17 mouse cellular contexts compared by ENCODE assay signal in the genomic region with DNA sequence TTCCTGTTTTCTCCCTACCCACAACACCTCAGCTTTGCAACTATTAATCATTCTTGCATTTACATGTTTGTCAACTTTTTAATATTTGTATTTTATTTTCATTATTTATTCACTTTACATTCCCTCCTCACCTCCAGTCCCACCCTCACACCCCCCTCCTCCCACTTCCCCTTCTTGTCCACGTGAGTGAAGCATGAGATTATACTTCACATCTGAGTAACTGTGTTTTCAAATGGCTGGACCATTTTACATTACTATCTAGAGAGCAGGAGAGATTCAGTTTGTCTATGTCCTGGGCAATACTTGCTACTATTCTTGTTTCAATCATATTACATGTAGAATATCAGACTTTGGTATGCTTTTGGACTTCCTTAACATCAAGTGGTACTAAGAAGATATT.
"Had no signal": no experiment of that assay in that cellular context is flagged by ENCODE, and none has a peak within 500 bp of the region (broad histone marks: within the 10 kb centered on the region; RNA-seq: fewer than 3 reads in every experiment).

No protein-coding gene starts in this region.

- H3K9ac ChIP-seq: neural tube, embryonic 12.5 days; neural tube, embryonic 13.5 days; neural tube, embryonic 15.5 days; stomach, embryonic 15.5 days had no signal

- H3K27ac ChIP-seq: neural tube, embryonic 12.5 days; neural tube, embryonic 13.5 days; neural tube, embryonic 15.5 days; stomach, embryonic 15.5 days; stomach, postnatal 0 days had no signal

- H3K36me3 ChIP-seq: neural tube, embryonic 12.5 days; neural tube, embryonic 13.5 days; neural tube, embryonic 15.5 days; stomach, embryonic 15.5 days had no signal

- H3K9me3 ChIP-seq: neural tube, embryonic 12.5 days; neural tube, embryonic 13.5 days; neural tube, embryonic 15.5 days; stomach, embryonic 15.5 days had no signal

- H3K27me3 ChIP-seq: neural tube, embryonic 12.5 days; neural tube, embryonic 13.5 days; neural tube, embryonic 15.5 days; stomach, embryonic 15.5 days had no signal

- DNase-seq: retina, postnatal 1 day; right cerebral cortex, adult 18-20 months; right cerebral cortex, postnatal 14 days; right cerebral cortex, postnatal 25 days; right cerebral cortex, postnatal 4 days; spleen, adult 18-20 months; thymus, adult 18-20 months; thymus, adult 2 months; thymus, postnatal 14 days; thymus, postnatal 25 days; thymus, postnatal 36 days; thymus, postnatal 4 days had no signal

- H3K4me1 ChIP-seq: neural tube, embryonic 12.5 days; neural tube, embryonic 13.5 days; neural tube, embryonic 15.5 days; stomach, embryonic 15.5 days had no signal

- H3K4me2 ChIP-seq: neural tube, embryonic 12.5 days; neural tube, embryonic 13.5 days; neural tube, embryonic 15.5 days; stomach, embryonic 15.5 days had no signal

- H3K4me3 ChIP-seq: neural tube, embryonic 12.5 days; neural tube, embryonic 13.5 days; neural tube, embryonic 15.5 days; stomach, embryonic 15.5 days had no signal
